Mouse (Mus musculus) brain, adult 10 weeks (tissue): ENCODE results near the gene Gm37419. TPM values are rescaled to one million over a fixed set of nuclear protein-coding genes. Genes with fewer than 3 reads are reported as not detected.

ENCODE experiments used
- polyA plus RNA-seq: library from polyadenylated mRNA; stranded (reverse); fragments of 350-450 nt; fragmentation: Illumina TruSeq; extraction: RNeasy Lipid Tissue Mini Kit (QIAGEN cat#74804); gene quantifications from one replicate; pipeline ENCODE4 v1.2.3, GENCODE M21; 2015; ENCODE audit warnings: low read depth, low replicate concordance

The Gm37419 gene
- not detected for polyA plus RNA-seq

DNA sequence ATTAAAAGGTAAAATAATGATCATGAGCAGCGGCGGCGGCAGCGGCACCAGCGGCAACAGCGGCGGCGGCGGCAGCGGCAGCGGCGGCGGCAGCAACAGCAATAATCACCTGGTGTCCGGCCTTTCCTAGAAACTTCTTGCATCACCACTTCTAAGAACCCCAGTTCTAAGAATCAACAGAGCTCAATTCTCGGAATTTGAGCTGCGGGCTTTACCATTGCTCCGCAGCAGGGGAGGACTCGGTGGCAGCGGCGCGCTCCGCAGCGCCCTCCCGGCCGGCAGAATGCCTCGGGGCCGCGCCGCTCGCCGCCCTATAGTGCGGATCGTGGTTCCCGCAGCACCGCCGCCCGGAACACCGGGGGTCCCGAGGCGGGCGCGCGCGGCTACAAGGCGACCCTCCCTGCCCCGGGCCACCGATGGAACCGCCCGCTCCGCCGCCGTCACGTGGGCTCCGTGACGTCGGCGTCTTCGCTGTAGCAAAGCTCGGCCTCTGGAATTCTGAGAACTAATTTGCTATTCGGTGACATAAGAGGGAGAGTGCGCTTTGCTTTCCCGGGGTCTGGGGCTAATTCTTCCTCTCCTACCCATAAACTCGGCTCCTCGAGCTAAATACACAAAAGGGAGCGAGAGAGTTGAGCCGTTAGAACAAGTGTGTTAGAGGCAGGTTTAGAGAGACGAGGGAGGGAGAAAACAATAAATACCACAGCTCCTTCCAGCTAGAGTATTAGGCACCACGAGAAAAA lies at the start of gene Gm37419, which contains the start of gene Bcl6:
TSS of gene Gm37419 (plus strand) at position 17 of the 743 bp plus-strand sequence.
TSS of gene Bcl6 (minus strand) at position 387 of the 743 bp plus-strand sequence.

Other genes with a start within 250 kb of the Gm37419 start
- 640 TPM for gene Sst, start 97.5 kb upstream of the Gm37419 start, polyA plus RNA-seq
- not detected for gene Rtp2, start 56.1 kb upstream of the Gm37419 start, polyA plus RNA-seq
- gene Bcl6, start 370 bp downstream of the Gm37419 start, polyA plus RNA-seq: 18.7 TPM